Mouse (Mus musculus): ENCODE data around the gene Lig3.

Lig3 gene

DNA sequence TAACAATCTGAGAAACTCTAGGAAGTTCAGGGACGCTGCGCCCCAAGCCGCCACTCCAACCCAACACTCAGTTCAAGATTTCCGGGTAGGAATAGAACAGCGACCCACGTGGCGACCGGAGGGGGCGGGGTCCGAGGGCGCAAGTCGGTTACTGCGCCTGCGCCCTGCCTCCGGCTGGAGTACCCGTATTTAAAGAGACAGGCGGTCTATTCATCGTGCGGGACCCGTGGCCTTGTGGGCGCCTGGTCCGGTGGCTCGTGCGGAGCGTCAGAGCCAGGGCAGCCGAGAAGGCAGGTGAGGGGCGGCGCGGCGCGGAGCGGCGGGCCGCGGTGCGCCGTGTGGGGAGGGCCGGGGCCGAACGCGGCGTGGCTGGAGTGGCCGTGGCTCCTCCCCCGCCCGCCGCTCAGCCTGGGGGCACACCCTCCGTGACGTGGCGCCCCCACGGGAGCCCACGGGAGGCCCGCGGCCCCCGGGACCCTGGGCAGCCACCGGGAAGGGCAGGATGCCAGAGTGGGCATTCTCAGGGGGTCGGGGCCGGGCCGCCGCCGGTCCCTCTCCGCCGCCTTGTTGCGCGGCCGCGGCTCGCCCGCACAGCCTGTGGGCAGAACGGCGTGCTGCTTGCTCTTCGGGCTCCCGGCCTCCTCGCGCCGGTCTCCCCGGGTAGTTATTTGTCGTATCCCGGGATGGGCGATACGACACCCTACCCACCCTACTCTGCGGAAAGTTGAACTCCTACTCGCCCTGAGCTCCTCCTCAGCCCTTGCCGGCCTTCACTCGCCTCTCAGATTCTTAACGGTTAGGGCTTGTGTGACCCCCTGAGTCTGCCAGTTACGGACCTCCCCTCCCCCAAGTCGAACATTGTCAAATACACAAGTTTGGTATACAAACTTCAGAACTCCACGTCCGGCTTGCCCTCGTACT lies at the start of gene Lig3:
Gene Lig3 (plus strand): TSS at position 126 of the 921 bp plus-strand sequence.
- peak; percentile 96 for DNase-seq

DNA sequence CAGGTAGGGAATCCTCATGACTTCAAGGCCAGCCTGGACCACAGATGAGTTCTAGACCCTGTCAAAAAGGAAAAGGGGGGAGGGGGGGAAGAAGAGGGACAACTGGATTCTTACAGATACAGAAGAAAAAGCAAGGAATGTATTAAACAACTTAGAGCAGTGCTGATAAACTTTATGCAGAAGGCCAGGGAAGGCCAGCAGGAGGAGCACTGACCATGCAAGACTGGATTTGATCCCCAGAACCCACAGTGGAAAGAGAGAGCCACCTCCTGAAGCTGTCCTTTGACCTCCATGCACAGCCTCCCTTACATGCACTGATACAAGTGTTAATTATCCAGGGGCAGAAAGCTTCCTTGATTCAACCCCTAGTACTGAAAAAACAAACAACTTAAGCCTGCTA lies 46.7 kb upstream of the Lig3 start:
- no peak for DNase-seq

DNA sequence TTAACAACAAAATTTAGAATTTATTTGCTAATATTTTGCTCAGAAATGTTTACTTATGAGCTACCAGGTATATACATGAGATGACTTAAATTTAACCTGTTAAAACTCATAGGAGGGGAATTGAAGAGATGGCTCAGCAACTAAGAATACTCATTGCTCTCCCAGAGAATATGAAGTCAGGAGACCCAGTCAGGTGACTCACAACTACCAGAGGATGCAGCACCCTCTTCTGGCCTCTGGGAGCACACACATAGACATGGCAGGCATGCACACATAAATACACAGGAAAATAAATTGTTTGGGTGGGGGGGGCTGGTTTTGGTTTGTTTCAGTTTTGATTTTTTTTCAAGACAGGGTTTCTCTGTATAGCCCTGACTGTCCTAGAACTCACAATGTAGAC lies 41.9 kb upstream of the Lig3 start:
- DNase-seq = no peak

DNA sequence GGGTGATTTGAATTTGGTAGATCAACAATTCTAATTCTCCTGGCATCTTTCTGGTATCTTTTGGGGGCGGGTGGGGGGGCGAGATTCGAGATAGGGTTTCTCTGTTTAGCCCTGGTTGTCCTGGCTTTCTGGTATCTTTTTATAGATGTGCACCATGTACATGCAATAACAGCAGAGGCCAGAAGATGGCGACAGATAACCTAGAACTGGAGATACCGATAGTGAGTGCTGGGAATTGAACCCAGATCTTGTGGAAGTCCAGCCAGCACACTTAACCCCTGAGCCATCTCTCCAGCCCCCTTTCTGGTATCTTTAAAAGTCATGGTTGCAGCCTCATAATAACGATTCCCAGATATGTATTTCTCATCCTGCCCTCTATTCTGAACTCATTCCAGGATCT lies 34.8 kb upstream of the Lig3 start:
- DNase-seq = peak; percentile 62

DNA sequence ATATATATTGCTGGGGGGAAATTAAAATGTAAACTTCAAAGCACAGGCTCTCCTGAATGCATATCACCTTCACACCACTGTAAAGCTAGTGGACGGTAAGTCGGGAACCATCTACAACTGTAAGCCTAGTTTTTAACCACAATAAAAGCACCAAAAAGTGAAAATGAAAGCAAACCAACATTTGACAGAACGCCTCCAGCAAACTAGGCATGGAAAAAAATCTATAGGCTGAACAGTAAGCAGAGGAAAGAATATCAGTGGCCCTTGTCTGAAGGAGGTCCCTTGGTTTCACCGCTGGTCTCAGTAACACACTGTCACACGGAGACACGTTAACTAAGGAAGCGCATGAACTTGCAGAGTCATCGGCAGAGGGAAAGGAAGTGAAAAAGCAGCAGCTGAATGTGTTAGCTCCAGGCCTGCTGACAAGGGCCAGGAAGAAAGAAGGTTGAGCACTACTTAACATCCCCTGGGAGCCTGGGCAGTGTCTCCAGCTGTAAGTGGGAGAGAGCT lies 34.0 kb upstream of the Lig3 start:
- no peak for DNase-seq

DNA sequence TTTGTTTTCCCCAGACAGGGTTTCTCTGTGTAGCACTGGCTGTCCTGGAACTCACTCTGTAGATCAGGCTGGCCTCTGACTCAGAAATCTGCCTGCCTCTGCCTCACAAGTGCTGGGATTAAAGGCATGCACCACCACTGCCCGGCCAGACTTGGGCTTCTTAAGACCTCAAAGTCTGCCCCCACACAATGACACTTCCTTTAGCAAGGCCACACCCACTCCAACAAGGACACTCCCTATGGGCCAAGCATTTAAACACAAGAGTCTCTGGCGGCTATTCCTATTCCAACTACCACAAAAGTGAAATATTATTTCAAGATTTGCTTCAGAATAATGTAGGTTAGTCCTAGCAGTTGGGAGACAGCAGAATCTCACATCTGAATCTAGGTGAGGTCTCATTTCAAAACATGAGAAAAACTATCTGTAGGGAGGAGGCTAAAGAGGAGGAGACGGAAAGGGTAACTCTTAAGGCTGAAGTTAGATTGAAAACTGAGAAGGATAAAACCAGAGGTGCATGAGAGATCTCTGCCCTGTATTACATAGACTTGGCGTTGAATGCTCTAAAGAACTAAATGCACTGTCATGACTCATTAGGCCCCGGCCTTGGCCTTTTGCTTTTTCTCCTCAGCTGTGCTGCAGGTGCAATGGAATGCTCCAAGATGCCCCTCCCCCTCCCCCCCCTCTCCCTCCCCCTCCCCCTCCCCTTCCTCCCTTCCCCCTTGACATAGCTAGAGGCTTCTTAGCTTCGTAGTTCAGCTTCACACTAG lies 28.4 kb upstream of the Lig3 start:
- DNase-seq = no peak

DNA sequence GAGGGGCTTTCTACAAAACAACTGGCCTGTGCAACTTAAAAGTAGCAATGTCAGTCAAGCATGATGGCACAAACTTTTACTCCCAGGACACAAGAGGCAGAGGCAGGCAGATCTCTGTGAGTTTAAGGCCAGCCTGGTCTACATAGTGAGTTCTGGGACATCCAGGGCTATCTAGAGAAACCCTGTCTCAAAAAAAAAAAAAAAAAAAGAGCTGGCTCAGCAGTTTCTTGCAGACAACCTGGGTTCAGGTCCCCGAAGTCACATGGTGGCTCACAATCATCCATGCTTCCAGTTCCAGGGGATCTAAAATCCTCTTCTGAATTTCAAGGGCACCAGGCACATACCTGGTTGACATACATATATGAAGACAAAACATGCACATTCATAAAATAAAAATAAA lies 25.0 kb upstream of the Lig3 start:
- DNase-seq = no peak

DNA sequence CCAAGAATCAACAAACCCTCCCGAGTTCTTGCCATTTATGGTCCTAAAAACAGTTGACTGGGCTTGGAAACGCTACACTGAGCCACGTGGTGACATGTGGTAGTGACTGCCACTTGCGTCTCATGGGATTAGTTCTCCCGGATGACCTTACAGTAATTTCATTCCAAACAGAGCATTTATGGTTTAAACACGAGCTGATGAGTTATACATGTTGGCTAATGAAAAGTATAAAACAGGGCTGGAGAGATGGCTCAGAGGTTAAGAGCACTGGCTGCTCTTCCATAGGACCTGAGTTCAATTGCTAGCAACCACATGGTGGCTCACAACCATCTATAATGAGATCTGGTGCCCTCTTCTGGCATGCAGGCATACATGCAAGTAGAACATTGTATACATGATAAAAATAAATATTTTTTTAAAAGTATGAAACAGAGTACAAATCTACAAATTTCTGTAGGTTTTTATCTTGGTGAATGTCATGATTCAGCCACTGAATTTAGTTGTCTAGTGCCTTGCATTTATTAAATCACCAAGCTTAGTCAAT lies 18.6 kb upstream of the Lig3 start:
- DNase-seq = no peak

DNA sequence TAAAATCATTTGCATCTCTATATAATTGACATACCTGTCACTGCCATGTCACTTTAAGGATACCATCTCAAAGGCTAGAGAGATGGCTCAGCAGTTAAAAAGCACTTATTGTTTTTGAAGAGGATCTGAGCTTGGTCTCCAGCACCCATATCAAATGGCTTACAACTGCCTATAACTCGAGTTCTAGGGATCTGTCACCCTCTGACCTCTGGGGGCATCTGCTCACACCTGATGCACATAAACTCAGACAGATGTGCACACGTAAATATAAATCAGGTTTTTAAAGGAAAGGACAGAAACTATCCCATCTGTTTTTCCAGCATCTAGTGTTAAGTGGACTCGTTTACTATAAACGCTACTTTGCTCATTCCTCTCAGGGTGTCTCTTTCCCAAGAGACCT lies 17.6 kb upstream of the Lig3 start:
- no peak for DNase-seq

DNA sequence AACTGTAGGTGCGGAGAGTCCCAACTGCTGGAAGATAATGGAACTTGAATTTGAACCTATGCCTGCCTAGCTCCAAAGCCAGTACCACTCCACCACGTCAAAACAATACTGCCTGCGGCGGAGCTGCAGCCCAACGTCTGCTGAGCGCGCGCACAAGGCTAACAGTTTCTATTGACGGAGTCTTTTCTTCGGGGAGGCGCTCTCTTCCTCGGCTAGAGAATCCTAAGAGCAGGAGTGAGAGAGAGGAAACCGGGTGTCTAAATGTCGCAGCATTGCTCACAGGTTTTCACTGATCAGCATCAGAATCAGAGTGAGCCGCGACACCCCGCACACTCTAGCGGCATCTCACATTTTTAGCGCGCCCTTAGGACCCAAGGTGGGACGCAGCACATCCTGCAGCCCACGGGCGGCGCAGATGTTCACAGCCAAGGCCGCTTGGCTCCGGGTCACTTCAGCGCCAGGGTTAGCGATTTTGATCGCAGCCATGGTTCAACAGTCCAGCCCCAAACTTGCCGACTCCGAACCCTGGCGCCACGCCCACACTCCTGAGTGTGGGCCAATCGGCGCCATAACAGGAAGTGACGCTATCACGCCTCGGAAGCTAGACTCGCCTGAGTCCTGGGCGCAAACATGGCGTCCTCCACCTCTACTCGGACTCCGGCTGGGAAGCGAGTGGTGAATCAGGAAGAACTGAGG lies 17.0 kb upstream of the Lig3 start, which contains the start of the genes Cct6b and Zfp830:
Gene Cct6b (minus strand): TSS at position 580 of the 696 bp plus-strand sequence.
Gene Zfp830 (plus strand): TSS at position 604 of the 696 bp plus-strand sequence.
- peak; percentile 95 for DNase-seq

DNA sequence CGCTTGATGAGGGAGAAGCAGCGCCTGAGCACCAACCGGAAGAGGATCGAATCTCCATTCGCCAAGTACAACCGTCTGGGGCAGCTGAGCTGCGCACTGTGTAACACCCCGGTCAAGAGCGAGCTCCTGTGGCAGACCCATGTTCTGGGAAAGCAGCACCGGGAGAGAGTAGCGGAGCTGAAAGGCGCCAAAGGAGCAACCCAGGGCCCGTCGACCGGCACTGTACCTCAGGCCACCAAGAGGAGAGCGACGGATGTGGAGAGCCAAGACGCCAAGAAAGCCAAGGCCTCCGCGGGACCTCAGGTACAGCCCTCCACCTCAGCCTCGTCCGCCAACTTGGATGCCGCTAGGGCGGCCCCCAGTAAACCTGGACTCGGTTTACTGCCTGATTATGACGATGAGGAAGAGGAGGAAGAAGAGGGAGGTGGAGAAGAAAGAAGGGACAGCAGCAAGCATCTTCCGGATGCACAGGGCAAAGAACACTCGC lies 16.4 kb upstream of the Lig3 start:
- DNase-seq = no peak

DNA sequence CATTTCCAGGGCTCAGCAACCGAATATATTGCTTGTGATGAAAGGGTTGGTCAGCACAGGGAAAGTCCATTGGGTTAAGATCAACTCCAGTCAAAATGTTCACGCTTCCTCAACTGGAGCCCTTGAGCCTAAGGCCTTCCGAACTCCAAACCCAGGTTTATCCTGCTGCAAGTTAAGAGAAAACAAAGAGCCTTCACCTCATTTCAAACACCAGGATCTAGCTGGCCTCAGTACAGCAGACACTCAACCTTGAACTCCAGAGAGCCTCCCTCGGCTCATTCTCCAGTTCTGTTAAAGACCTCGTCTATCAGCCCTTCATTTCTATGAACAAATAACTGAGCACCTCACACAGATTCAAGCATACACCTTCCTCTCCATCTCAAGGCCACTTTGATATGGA lies 774 bp upstream of the Lig3 start:
- DNase-seq = no peak

DNA sequence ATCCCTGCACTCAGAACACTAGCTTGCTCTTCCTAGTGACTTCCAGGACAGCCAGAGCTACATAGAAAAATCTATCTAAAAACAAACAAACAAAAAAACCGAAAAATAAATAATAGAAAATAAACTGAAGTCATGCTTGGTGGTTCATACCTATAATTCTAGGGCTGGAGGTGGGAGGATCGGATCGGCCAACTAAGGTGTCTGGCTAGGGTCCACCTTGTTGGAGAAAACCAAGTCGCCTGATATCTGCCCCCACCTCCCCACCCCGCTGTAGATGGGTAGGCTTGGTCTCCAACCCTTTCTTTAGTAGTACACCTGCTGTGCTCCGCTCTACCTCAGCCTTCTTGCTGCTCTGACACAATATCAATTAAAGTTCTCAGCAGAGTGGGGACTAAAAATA lies 1.3 kb downstream of the Lig3 start:
- DNase-seq = no peak

DNA sequence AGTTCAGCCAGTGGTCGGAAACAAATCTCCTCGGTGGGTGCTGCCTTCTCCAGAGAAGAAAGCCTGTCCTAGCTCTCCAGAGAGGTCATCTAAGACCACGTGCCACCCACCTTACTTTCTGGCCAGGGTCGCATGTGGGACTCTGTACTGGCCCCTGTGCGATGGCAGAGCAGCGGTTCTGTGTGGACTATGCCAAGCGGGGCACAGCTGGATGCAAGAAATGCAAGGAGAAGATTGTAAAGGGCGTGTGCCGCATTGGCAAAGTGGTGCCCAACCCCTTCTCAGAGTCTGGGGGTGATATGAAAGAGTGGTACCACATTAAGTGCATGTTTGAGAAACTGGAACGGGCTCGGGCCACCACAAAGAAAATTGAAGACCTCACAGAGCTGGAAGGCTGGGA lies 2.5 kb downstream of the Lig3 start:
- no peak for DNase-seq

DNA sequence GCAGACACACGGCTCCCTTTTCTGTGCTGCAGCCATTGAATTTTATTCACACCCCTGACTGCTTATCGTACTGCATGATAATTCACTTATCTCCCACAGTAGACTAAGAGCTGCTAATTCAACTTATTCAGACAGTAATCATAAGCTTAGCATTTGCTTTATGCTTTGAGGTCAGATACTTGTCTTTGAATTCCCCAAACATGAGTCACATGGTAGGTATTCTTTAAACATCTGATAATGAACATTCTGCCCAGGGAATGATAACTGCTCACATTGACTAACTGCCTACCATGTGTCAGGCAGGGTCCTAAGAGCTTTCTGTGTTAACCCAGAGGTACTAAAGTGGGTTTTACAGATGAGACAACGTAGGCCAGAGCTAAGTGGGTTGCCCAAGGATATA lies 25.7 kb downstream of the Lig3 start:
- DNase-seq = no peak

DNA sequence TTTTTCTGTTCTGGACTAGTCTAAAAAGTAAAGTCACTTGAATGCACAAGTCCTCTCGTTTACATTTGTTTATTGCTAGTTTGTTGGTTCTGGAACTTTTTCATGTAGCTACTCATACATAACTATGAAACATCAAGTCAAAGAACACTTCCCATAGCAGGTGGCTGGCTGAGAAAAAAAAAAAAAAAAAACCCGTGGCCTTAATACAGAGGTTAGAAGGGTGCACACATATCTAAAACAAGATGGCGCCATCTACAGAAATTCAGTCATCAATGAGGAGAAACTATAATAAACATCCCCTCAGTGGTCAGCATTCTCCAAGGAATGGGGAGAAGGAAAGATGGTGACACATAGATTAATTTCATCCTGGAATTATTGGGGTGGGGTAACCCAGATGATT lies 26.5 kb downstream of the Lig3 start:
- no peak for DNase-seq

DNA sequence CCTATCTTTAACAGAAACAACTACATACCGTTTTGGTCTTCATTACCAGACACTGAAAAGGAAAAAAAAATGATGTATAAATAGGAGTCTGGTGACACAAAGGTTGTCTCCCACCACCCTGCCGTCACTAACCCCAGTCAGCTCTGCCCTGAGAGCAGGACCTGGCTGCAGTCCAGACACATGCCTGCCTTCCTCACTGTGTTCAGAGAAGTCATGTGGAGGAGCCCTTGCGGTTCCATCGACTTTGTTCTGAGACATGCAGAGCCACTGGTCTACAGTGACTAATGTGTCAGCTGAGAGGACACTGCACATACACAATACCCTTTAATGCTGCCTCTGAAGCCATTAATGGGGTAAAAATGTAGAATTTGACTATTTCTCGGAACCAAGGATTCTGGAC lies 27.6 kb downstream of the Lig3 start:
- no peak for DNase-seq

DNA sequence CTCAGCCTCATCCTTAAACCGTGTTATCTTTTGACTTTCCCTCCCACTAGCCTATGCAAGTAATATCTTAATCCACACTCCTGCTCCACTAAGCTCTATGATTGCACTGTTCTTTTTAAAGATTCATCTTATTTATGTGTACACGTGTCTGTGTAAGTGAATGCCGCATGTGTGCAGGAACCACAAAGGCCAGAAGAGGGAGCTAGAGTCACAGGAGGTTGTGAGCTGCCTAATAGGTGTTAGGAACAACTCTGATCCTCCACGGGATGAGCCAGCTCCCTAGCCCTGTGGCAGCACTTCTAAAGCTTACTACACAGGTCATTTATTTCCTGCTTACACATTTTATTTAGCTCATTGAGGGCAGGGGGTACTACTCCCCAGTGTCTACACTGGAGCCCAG lies 38.4 kb downstream of the Lig3 start:
- peak; percentile 72 for DNase-seq

DNA sequence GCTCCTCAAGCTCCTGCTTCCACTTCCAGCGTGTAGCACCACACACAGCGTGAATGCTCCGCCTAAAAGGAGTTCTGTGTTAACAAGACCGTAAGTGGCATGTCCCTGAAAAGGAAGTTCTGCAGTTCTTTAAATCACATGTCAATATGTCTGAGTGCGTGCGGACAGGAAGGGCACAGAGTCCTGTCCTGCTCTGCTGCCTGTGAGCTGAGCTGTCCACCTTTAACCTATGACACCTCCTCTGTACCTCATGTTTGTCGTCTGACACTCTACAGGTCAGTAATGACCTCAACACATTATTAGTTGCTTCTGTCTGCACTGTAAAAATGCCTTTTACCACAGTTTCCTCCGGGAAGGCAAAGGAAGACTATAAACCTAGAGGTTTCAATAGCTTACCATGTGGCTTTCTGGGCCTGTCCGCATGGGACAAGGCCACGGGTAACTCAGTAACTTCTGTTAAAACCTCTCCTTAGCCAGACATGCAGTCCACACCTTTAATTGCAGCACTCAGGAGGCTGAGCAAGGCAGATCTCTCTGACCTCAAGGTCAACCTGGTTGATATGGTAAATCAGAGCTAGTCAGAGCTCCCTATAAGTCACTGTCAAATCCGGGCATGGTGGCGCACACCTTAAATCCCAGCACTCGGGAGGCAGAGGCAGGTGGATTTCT lies 40.0 kb downstream of the Lig3 start:
- DNase-seq = no peak

DNA sequence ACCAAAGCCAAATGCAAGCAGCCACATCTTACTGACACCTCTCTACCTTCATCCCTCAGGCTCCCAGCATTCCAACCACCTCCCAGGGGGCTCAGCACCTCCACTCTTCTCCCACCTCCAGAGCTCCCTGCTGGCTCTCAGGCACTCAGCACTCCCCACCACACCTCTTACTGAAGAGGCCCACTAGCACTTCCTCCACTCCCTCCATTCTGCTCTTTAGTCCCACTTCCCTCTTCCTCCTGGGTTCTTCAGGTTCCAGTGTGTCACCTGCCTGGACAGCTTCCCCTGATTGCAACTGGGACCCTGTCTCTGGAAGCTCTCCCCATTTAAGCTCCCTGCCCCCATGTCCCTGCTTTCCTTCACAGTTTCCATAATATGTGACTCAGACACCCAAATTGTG lies 45.9 kb downstream of the Lig3 start:
- DNase-seq = no peak

DNA sequence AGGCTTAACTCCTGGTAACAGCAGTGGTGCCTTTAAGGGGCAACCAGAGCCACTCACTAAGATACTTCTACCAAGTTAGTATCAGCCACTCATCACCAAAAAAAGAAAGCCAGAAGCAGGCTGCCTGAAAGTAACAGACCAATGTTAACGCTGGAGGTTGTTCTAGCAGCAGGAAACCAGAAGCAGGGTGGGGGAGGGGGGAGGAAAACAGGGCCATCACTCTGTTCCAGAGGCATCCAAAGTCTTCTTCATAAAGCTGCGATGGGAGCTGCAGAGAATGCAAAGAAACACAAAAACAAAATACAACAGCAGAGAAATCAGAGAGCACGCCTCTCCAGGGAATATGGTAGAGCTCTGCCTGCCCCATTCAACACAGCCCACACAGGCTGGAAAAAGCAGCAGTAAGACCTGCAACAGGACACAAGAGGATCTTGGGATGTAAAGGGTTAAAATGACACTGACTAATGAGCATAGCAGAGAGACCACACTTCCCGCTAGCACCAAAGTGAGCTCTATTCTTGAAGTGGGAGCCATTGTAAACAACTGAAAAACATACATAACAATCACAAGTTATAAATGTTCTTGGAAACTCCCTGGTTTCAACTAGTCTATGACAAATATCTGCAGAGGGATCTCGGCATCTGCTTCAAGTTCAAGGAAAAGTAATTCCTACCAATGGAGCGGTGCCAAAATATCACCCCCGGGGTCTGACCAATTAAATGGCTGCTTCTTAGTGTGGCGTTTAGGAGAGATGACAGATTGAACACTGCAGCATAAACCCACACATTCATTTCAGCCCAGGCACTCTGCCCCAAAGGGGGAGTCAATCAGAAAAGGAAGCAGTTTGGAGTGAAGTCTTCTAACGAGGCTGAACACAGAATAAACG lies 50.3 kb downstream of the Lig3 start:
- DNase-seq = no peak

Measured in lung, postnatal 14 days (tissue).